Mouse (Mus musculus) kidney, embryonic 14.5 days (tissue): ENCODE results near the gene Cnot6l. TPM values are rescaled to one million over a fixed set of nuclear protein-coding genes. Genes with fewer than 3 reads are reported as not detected.

Experiments used
- ATAC-seq: fragments of 200-750 bp; cut with Nextera tagmentation; 2 replicates; pipeline ENCODE4 v1.8.0; 2017; ENCODE audit warnings: moderate number of reproducible peaks, mild to moderate bottlenecking, moderate TSS enrichment, moderate library complexity; ENCODE audit not compliant: low FRiP score, low TSS enrichment
- H3K27ac ChIP-seq: fragments of 300-500 bp; sonication (generic); 2 replicates; pipeline ENCODE4 v1.5.1; 2014; ENCODE audit warnings: low read depth, mild to moderate bottlenecking, low read length, moderate library complexity, mixed read lengths
- H3K27me3 ChIP-seq: fragments of 300-500 bp; sonication (generic); 2 replicates; pipeline ENCODE4 v1.6.1; 2014; ENCODE audit warnings: mild to moderate bottlenecking, low read length; ENCODE audit not compliant: control insufficient read depth, insufficient read depth
- H3K36me3 ChIP-seq: fragments of 300-500 bp; sonication (generic); 2 replicates; pipeline ENCODE4 v1.6.1; 2014; ENCODE audit warnings: low read length, mixed read lengths; ENCODE audit not compliant: control insufficient read depth, insufficient read depth
- H3K4me1 ChIP-seq: fragments of 300-500 bp; sonication (generic); 2 replicates; pipeline ENCODE4 v1.6.1; 2014; ENCODE audit warnings: low read length, mixed read lengths; ENCODE audit not compliant: control insufficient read depth, insufficient read depth
- H3K4me2 ChIP-seq: fragments of 300-500 bp; sonication (generic); replicated peaks from 2 replicates; pipeline ENCODE4 v1.6.1; 2014; ENCODE audit warnings: low read depth, mild to moderate bottlenecking, low read length
- H3K4me3 ChIP-seq: fragments of 300-500 bp; sonication (generic); 2 replicates; pipeline ENCODE4 v1.5.1; 2014; ENCODE audit warnings: mild to moderate bottlenecking, low read length
- H3K9ac ChIP-seq: fragments of 300-500 bp; sonication (generic); 2 replicates; pipeline ENCODE4 v1.6.1; 2014; ENCODE audit warnings: low read depth, mild to moderate bottlenecking, low read length, moderate library complexity
- H3K9me3 ChIP-seq: fragments of 300-500 bp; sonication (generic); 2 replicates; pipeline ENCODE4 v1.6.1; 2016; ENCODE audit warnings: low read length; ENCODE audit not compliant: control insufficient read depth
- WGBS: fragments of 180-500 bp; shearing (Covaris S2); extraction: QIAGEN DNeasy Blood & Tissue Kit; methylation state at CpG from one replicate; pipeline ENCODE4 v1.1.7; 2014; 5-methylcytosine and 5-hydroxymethylcytosine counted together
- polyA plus RNA-seq: library from polyadenylated mRNA; unstranded; fragments of >200 nt; fragmentation: Nextera tagmentation; extraction: Ambion mirVana; gene quantifications from 2 replicates; pipeline ENCODE4 v1.2.1, GENCODE M21; 2014

Cnot6l gene
- polyA plus RNA-seq, result 27.7 and 33.8 TPM in 2 replicates

GRCm38 (mm10) chr5:96164021-96164411 is at the start of gene Cnot6l:
Gene Cnot6l, minus strand, starts transcription at chr5:96164171.
- no peak for ATAC-seq
- Histone ChIP-seq H3K4me3 (peak within 1 kb of the TSS; percentile 74), H3K9ac (peak within 1 kb of the TSS; percentile 99)

GRCm38 (mm10) chr5:96209916-96210583 is 46.1 kb upstream of the Cnot6l start:
- Histone ChIP-seq H3K36me3 (peaks cover 8% of the 10 kb centered on the region), H3K4me1 (peaks cover 15% of the 10 kb centered on the region), H3K9me3 (no peaks in the 10 kb centered on the region), H3K4me3 (peak overlapping the region; percentile 92), H3K4me2 (peak overlapping the region; percentile 78), H3K27me3 (no peaks in the 10 kb centered on the region), H3K9ac (peak overlapping the region; percentile 73), H3K27ac (peak overlapping the region; percentile 85)
- peak; percentile 95 for ATAC-seq
- under 1% methylated on average over 35 of the region's 35 CpGs for WGBS

More at GRCm38 (mm10) chr5:96164021-96164411, at the start of gene Cnot6l:
- WGBS, result 25% methylated on average over 5 of the region's 5 CpGs
- peak within 1 kb of the TSS; percentile 76 for H3K4me2 ChIP-seq
- H3K9me3 ChIP-seq, result peaks cover 4% of the 10 kb centered on the region; the same call in 1 of the 2 replicates
- H3K36me3 ChIP-seq, result no peaks in the 10 kb centered on the region
- H3K27ac ChIP-seq, result peak within 1 kb of the TSS; percentile 99
- peaks cover 16% of the 10 kb centered on the region for H3K4me1 ChIP-seq
- H3K27me3 ChIP-seq, result no peaks in the 10 kb centered on the region

GRCm38 (mm10) chr5:96209459-96209858 is 45.5 kb upstream of the Cnot6l start, which contains the start of gene Mrpl1:
Gene Mrpl1, plus strand, starts transcription at chr5:96209493.
- H3K4me3 ChIP-seq, result peak within 1 kb of the TSS; percentile 92
- H3K36me3 ChIP-seq, result peaks cover 8% of the 10 kb centered on the region
- no peaks in the 10 kb centered on the region for H3K27me3 ChIP-seq
- peak within 1 kb of the TSS; percentile 73 for H3K9ac ChIP-seq
- ATAC-seq, result peak; percentile 79
- under 1% methylated on average over 17 of the region's 17 CpGs for WGBS
- H3K9me3 ChIP-seq, result no peaks in the 10 kb centered on the region
- H3K4me1 ChIP-seq, result peaks cover 15% of the 10 kb centered on the region
- H3K4me2 ChIP-seq, result peak within 1 kb of the TSS; percentile 78
- peak within 1 kb of the TSS; percentile 85 for H3K27ac ChIP-seq

GRCm38 (mm10) chr5:96208543-96208942 is 44.6 kb upstream of the Cnot6l start:
- Histone ChIP-seq H3K4me2 (no peak overlapping the region), H3K4me3 (no peak overlapping the region), H3K9me3 (no peaks in the 10 kb centered on the region), H3K27me3 (no peaks in the 10 kb centered on the region), H3K4me1 (peaks cover 15% of the 10 kb centered on the region), H3K9ac (no peak overlapping the region), H3K27ac (no peak overlapping the region), H3K36me3 (no peaks in the 10 kb centered on the region)
- no peak for ATAC-seq
- WGBS, result 58% methylated on average over 4 of the region's 4 CpGs

GRCm38 (mm10) chr5:96207531-96207930 is 43.6 kb upstream of the Cnot6l start:
- no peak for ATAC-seq
- no peak overlapping the region for H3K27ac ChIP-seq
- WGBS, result 89% methylated on average over 2 of the region's 2 CpGs
- peaks cover 15% of the 10 kb centered on the region for H3K4me1 ChIP-seq
- no peaks in the 10 kb centered on the region for H3K36me3 ChIP-seq
- H3K4me3 ChIP-seq, result no peak overlapping the region
- H3K9ac ChIP-seq, result no peak overlapping the region
- no peaks in the 10 kb centered on the region for H3K27me3 ChIP-seq
- no peaks in the 10 kb centered on the region for H3K9me3 ChIP-seq
- H3K4me2 ChIP-seq, result no peak overlapping the region

GRCm38 (mm10) chr5:96206897-96207296 is 42.9 kb upstream of the Cnot6l start:
- peak overlapping the region; percentile 15; the same call in 1 of the 2 replicates for H3K27ac ChIP-seq
- no peak overlapping the region for H3K4me3 ChIP-seq
- WGBS, result 53% methylated on average over 2 of the region's 2 CpGs
- H3K36me3 ChIP-seq, result no peaks in the 10 kb centered on the region
- no peak for ATAC-seq
- peaks cover 15% of the 10 kb centered on the region for H3K4me1 ChIP-seq
- H3K4me2 ChIP-seq, result no peak overlapping the region
- H3K9ac ChIP-seq, result no peak overlapping the region
- H3K27me3 ChIP-seq, result no peaks in the 10 kb centered on the region
- no peaks in the 10 kb centered on the region for H3K9me3 ChIP-seq

- no peaks in the 10 kb centered on the region for H3K4me1 ChIP-seq
- H3K27me3 ChIP-seq, result no peaks in the 10 kb centered on the region
- 55% methylated on average over 10 of the region's 10 CpGs for WGBS
- H3K4me3 ChIP-seq, result no peak overlapping the region
- no peaks in the 10 kb centered on the region for H3K9me3 ChIP-seq
- H3K27ac ChIP-seq, result no peak overlapping the region
- no peak overlapping the region for H3K4me2 ChIP-seq
- H3K9ac ChIP-seq, result no peak overlapping the region
- no peak for ATAC-seq
- H3K36me3 ChIP-seq, result no peaks in the 10 kb centered on the region
These were observed 37.6 kb upstream of the Cnot6l start for GRCm38 (mm10) chr5:96201462-96202154.

- no peaks in the 10 kb centered on the region for H3K36me3 ChIP-seq
- no peaks in the 10 kb centered on the region for H3K4me1 ChIP-seq
- H3K9ac ChIP-seq, result no peak overlapping the region
- WGBS, result 82% methylated on average over 3 of the region's 3 CpGs
- no peak overlapping the region for H3K4me3 ChIP-seq
- H3K27me3 ChIP-seq, result no peaks in the 10 kb centered on the region
- no peak overlapping the region for H3K27ac ChIP-seq
- ATAC-seq, result no peak
- no peak overlapping the region for H3K4me2 ChIP-seq
- H3K9me3 ChIP-seq, result no peaks in the 10 kb centered on the region
These were observed 36.3 kb upstream of the Cnot6l start for GRCm38 (mm10) chr5:96200269-96200668.

GRCm38 (mm10) chr5:96198271-96198670 is 34.3 kb upstream of the Cnot6l start:
- Histone ChIP-seq H3K9ac (no peak overlapping the region), H3K9me3 (no peaks in the 10 kb centered on the region), H3K4me1 (no peaks in the 10 kb centered on the region), H3K27me3 (no peaks in the 10 kb centered on the region), H3K4me2 (no peak overlapping the region), H3K36me3 (no peaks in the 10 kb centered on the region), H3K4me3 (no peak overlapping the region), H3K27ac (no peak overlapping the region)
- WGBS, result 63% methylated on average over 6 of the region's 6 CpGs
- no peak for ATAC-seq
